ENCODE assay signal across 12 mouse cellular contexts in genomic region chr5:72896478-72897279, GRCm38 (mm10). TPM values are rescaled to one million over a fixed set of nuclear protein-coding genes. Genes with fewer than 3 reads are reported as not detected.
DNase-seq lines count a peak whose midpoint lies in the region; ATAC-seq lines count a peak whose summit lies in the region.
"Had no signal": no experiment of that assay in that cellular context is flagged by ENCODE, and none has a peak within 500 bp of the region (broad histone marks: within the 10 kb centered on the region; RNA-seq: fewer than 3 reads in every experiment).

No protein-coding gene starts in this region.

- no peak overlapping the region for H3K4me2 ChIP-seq in heart, embryonic 11.5 days
- peak overlapping the region; percentile 32 for H3K4me2 ChIP-seq in liver, embryonic 12.5 days

- ATAC-seq in heart, embryonic 11.5 days (replicated peaks; ENCODE audit: insufficient number of reproducible peaks, low FRiP score, low TSS enrichment) = peak; percentile 50; the same call in 1 of the 2 replicates
- ATAC-seq in liver, embryonic 12.5 days = peak; percentile 66; the same call in 1 of the 2 replicates
- ATAC-seq in inflammation-experienced regulatory T-cells, adult 6 months = no peak

- 26% methylated on average over 18 of the region's 18 CpGs for WGBS in heart, embryonic 11.5 days (ENCODE audit: insufficient replicate concordance)
- WGBS in liver, embryonic 12.5 days (ENCODE audit: insufficient replicate concordance) = 31% methylated on average over 18 of the region's 18 CpGs

- peaks cover 13% of the 10 kb centered on the region; the same call in 1 of the 2 replicates for H3K4me1 ChIP-seq in heart, embryonic 11.5 days (ENCODE audit: control insufficient read depth, insufficient read depth, low read length)
- H3K4me1 ChIP-seq in liver, embryonic 12.5 days = peaks cover 37% of the 10 kb centered on the region

- no peak overlapping the region for H3K4me3 ChIP-seq in heart, embryonic 11.5 days (ENCODE audit: low read depth, low read length)
- no peak overlapping the region for H3K4me3 ChIP-seq in liver, embryonic 12.5 days

- H3K9ac ChIP-seq in heart, embryonic 11.5 days (ENCODE audit: low read depth, low read length) = no peak overlapping the region
- H3K9ac ChIP-seq in liver, embryonic 12.5 days = no peak overlapping the region

- H3K27me3 ChIP-seq in heart, embryonic 11.5 days (ENCODE audit: control insufficient read depth, insufficient read depth, low read length) = no peaks in the 10 kb centered on the region
- H3K27me3 ChIP-seq in liver, embryonic 12.5 days (replicated peaks) = no peaks in the 10 kb centered on the region
- H3K27me3 ChIP-seq: CH12.LX had no signal

- H3K9me3 ChIP-seq in heart, embryonic 11.5 days (replicated peaks; ENCODE audit: control insufficient read depth, low read length) = no peaks in the 10 kb centered on the region
- H3K9me3 ChIP-seq in liver, embryonic 12.5 days (replicated peaks) = no peaks in the 10 kb centered on the region

- H3K36me3 ChIP-seq in heart, embryonic 11.5 days (ENCODE audit: control insufficient read depth, insufficient read depth, low read length) = no peaks in the 10 kb centered on the region
- no peaks in the 10 kb centered on the region for H3K36me3 ChIP-seq in liver, embryonic 12.5 days

- peak; percentile 13 for DNase-seq in lung, postnatal 14 days
- DNase-seq in lung, postnatal 4 days = no peak
- DNase-seq in adrenal gland, postnatal 36 days = no peak
- no peak for DNase-seq in adrenal gland, postnatal 4 days (ENCODE audit: low spot score in 2 of 2)
- DNase-seq: cerebellum, postnatal 14 days; kidney, postnatal 25 days; retina, postnatal 1 day had no signal

- peak overlapping the region; percentile 69 for H3K27ac ChIP-seq in heart, embryonic 11.5 days (ENCODE audit: low read depth, low read length)
- H3K27ac ChIP-seq in liver, embryonic 12.5 days = no peak overlapping the region
- H3K27ac ChIP-seq: macrophage had no signal

RNA-seq across cellular contexts. Expression of gene Slain2, which starts 17.4 kb away (rescaled TPM):
- 23.1 and 25.2 TPM in 2 replicates for polyA plus RNA-seq in heart, embryonic 11.5 days (2014; fragmentation: Nextera tagmentation; extraction: Ambion mirVana)
- 13.4 and 14.1 TPM in 2 replicates for polyA plus RNA-seq in liver, embryonic 12.5 days (2016; fragmentation: Nextera tagmentation; extraction: Ambion mirVana)
- 10 to 100 TPM; 59.1 to 63.4 TPM for total RNA-seq in adrenal gland, postnatal 36 days (2021)
- 10 to 100 TPM; 12.3 to 13.3 (median 12.6) TPM for polyA plus RNA-seq in inflammation-experienced regulatory T-cells, adult 6 months (2017; shearing (Covaris generic))
- total RNA-seq in adrenal gland, postnatal 4 days (2021) = 10 to 100 TPM; 54.6 to 65.3 TPM

RNA-seq across cellular contexts. Expression of gene Tec, which starts 28.4 kb away (rescaled TPM):
- polyA plus RNA-seq in heart, embryonic 11.5 days (2014; fragmentation: Nextera tagmentation; extraction: Ambion mirVana) = 11.9 and 14.5 TPM in 2 replicates
- polyA plus RNA-seq in liver, embryonic 12.5 days (2016; fragmentation: Nextera tagmentation; extraction: Ambion mirVana) = 5.3 and 7.3 TPM in 2 replicates
- 1 to 10 TPM; 2.2 to 3.2 TPM for total RNA-seq in adrenal gland, postnatal 36 days (2021)
- polyA plus RNA-seq in inflammation-experienced regulatory T-cells, adult 6 months (2017; shearing (Covaris generic)) = 10 to 100 TPM in 2 of 3 experiments, 1 to 10 TPM in 1; 9.2 to 14.7 (median 10.2) TPM
- 1 to 10 TPM; 3.2 to 5.0 TPM for total RNA-seq in adrenal gland, postnatal 4 days (2021)
